Mouse (Mus musculus) regulatory T cell (primary cell): ENCODE measurements around the gene Mc3r.

ENCODE experiments used
- in situ Hi-C: fragments of 300-600 bp; cut with MboI, MseI; formaldehyde crosslinking; loops from one replicate; pipeline ENCODE4 v1.15.1; 2025; ENCODE audit warnings: high pct_unique_total_duplicates

Mc3r gene

DNA sequence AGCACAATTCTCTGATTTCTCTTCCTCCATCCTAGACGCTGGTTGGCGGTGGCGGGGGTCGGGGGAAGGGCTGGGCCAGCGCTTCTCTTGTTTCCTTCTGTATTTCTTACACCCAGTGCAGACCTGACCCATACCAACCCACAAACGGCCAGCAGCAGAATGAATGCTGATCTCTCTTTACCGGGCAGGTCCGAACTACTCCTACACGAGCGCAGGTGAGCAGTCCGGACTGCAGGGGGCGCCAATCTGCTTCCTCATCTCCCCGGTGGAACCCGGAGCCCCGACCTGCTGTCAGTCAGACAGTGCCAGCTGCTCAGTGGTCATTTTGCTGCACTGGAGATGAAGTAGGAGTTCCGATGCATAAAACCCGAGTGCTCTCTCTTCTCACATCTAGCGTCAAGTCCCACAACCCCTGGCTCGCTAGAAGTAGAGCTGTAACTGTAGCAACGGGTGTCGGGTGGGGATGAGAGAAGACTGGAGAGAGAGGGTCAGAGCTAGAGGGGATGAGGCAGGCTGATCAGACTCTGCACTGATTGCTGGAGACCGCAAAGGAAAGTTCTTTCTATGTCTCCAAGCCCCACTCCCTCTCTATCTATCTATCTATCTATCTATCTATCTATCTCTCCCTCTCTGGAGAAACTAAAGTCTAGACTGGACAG lies at the start of gene Mc3r:
Gene Mc3r (plus strand): TSS at position 387 of the 659 bp plus-strand sequence.
- in situ Hi-C loops = no loop called here

DNA sequence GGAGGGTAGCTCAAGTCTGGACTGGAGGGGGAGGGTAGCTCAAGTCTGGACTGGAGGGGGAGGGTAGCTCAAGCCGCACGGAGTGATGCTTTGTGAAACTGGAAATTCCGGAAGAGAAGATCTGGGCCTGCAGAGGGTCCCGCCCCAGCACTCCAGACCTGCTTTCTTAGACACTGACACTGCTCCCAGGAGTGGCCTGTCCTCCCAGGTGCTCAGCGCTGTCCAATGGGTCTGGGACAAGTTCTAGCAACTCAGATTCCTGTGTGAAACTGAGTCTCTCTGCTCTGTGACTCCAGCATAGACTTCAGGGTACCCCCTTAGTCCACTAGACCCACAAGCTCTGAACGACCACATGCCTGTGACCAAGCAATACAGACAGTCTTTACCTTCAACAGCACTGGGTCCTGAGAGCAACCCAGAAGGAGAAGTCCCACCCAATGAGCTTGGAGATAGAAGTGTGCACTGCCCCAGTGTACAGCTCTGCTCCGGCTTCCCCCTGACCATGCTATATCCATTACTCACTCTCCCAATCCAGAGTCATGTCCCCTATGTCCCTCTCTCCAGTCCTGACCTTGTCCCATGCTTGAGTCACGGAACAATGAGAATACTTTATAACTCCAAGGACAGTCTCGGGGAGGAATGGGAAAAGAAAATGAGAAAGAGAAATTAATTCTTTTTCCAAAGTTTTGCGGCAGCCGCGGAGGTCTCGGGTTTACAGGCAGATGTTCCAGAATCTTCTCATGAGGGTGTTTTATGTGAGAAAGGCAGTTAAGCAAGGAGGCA lies 46.1 kb upstream of the Mc3r start:
- in situ Hi-C loops = no loop called here

DNA sequence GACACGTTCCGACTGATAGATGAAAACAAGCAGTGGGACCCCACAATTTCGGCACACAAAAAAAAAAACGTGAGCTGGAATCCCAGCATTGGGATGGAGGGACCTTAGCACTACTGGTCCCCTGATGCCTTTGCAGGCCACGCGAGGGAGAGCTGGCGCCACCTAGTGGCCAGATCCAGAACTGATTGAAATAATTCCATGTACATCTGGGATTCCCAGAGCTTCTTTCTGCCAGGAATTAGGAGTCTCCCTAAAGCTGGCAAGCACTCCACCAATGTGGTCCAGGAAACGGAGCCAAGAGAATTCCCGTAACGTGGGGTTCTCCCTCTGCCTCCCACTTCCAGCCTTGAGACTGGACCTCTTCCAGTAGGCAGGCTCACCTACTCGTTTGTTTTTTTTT lies 41.3 kb upstream of the Mc3r start:
- in situ Hi-C loops = loop anchor here (5.0 kb wide), 1 partner anchor 1335 kb away; no protein-coding TSS in a partner anchor

DNA sequence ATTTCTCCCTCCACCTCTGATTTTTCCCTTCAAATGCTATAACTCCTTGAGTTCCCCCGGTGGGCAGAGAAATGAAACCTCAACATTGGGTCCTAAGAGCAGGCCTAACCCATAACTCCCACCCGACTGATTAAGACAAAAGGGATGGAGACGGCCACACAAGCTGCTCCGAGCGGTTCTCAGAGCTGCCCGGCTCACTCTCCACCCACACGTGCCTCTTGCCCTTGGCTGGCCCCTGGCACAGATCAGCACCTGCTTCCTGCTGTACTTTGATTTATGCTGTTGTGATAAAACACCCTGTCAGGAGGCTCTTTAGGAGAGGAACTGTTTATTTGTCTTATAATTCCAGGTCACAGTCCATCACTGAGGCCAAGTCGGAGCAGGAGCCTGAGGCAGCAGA lies 34.8 kb upstream of the Mc3r start:
- in situ Hi-C loops = no loop called here

DNA sequence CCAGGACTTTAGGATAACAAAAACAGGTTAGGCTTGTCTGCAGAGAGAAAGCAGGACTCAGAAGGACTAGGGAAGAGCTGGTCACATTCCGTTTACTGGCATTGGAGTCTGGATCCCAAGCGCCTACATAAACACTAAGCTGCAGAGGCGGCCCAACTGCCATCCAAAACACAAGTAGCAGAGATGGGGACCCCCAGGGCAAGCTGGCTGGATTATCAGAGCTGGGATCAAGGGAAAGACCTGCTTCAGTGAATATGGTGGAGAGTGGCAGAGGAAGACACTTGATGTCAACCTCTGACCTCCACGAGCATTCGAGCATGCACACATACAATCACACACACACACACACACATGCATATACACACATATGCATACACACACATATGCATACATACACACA lies 34.0 kb upstream of the Mc3r start:
- in situ Hi-C loops = no loop called here

DNA sequence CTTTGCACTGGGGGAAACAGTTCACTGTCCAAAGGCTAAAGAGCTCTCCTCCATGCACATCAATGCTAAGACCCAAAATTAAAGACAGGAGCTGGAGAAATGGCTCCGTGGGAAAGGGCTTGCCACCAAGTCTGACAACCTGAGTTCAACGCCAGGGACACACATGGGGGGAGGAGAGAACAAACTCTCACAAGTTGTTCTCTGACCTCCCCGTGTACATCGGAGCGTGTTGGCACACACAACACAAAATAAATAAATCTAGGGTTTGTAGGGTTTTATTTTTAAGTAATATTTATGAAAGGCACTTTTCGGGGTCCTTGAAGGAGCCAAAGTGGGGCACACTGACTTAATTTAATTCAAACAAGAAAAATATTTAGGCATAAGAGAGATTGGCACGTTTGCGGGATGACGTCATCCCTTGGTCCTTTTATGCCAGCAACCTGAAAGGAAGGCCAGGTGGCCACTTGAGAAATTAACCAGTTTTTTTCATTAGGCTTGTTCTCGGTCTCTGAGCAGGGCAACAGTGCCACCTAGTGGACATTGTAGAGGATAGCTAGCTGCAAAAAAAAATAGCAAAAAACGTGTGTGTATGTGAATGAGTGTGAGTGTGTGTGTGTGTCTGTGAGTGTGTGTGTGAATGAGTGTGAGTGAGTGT lies 32.7 kb upstream of the Mc3r start:
- in situ Hi-C loops = no loop called here

DNA sequence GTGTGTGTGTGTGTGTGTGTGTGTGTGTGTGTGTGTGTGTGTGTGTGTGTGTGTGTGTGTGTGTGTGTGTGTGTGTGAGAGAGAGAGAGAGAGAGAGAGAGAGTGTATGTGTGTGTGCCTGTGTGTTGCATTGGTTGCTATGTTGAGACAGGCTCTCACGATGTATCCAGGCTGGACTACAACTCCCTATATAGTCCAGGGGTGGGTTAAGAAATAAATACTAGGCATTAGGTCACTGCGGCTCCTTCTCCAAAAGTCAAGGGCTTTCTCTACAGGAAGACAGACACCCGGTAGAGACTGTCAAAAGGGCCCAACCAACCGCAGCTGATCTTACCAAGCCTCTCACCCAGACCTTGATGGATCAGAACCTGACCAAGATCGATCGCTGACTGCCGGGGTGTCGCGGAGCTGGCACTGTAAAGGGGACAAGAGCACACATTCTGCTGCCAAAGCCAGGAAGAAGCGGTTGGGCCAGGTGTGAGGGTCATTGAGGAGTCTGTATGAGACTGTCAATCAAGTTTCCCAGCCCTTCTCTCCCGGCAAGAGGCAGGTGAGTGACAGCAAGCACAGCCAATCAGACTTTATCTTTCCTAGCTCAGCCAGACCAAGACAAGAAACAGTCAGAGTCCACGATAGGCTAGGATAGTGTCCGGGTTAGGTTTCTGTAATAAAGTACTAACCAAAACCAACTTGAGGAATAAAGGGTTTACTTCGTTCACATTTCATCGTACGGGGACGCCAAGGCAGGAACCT lies 32.0 kb upstream of the Mc3r start:
- in situ Hi-C loops = no loop called here

DNA sequence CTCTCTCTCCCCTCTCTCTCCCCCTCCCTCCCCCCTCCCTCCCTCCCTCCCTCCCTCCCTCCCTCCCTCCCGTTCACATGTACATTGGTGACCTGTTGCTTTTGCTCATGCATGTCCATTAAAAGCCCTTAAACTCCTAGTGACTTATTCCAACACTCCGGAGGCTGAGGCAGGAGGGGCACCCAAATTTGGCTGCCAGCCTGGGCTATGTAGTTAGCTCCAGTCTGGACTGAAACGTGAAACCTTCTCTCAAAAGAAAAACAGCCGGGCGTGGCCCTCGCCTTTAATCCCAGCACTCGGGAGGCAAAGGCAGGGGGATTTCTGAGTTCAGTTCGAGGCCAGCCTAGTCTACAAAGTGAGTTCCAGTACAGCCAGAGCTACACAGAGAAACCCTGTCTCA lies 30.4 kb upstream of the Mc3r start:
- in situ Hi-C loops = no loop called here

DNA sequence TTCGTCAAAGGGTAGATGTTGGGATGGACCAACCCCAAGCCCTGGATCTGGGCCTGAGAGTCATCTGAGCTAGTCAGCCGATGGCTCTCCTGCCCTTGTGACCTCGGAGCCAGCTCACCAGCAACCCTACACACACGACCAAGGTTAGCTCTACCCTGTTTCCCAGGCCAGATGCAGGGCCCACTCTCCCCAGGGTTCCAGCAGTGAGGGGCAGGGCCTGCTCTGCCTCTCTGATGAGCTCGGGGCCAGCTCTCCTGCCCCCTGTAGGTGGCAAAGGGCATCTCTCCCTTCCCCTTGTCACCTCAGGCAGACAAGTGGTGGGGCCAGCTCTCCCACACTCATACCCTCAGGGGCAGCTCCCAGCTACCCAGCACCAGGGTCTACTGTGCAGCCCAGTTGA lies 29.1 kb upstream of the Mc3r start:
- in situ Hi-C loops = no loop called here

DNA sequence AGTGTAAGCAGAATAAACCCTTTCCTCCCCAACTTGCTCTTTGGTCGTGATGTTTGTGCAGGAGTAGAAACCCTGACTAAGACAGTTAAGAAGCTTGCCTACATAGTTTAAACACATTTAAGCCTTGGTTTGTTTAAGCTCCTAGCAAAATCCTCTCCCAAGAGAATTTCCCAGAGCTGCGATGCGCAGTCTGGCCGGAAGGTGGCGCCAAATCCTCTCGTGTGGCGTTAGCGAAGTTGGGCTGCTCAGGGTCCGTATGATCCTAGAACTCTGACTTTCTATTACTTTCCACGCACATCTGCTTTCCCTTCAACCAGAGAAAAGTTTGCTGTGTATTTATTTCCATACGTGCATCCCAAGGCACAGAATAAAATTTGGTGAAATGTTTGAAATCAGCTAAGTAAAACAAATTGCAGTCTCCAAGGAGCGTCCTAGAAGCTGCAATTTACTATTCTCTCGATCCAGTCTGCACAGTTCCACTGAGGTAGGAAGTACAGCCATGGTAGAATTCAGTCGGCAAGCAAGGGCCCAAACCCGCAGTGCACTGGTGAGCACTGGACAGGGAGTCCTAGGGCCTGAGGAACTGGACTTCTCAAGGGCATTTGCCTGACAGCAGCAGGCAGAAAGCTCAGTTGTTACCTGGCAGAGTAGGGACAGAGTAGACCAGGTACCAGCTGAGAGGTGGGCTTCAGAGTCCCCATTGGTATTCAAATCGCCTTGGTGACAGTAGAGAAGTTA lies 26.5 kb upstream of the Mc3r start:
- in situ Hi-C loops = loop anchor here (10.0 kb wide), 1 partner anchor 283 kb away; no protein-coding TSS in a partner anchor

DNA sequence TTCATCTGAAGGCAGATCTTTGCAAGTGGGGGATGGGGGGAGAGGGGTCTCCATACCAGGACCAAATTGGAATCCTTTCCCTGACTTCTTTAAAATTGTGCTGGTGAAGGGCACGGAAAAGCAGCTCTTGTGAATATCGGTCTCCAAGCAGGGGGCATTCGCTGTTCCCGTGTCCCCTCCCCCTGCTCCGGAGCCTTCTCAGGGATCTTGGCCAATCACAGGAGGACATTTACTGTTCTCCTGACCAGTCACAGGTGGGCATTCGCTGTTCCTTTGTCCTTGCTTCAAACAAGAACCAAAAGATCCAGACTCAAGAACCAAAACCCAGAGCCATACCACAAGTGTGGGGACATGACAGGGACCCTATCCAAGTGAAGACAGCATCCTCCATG lies 25.9 kb upstream of the Mc3r start:
- in situ Hi-C loops = loop anchor here (10.0 kb wide), 1 partner anchor 282 kb away; no protein-coding TSS in a partner anchor

DNA sequence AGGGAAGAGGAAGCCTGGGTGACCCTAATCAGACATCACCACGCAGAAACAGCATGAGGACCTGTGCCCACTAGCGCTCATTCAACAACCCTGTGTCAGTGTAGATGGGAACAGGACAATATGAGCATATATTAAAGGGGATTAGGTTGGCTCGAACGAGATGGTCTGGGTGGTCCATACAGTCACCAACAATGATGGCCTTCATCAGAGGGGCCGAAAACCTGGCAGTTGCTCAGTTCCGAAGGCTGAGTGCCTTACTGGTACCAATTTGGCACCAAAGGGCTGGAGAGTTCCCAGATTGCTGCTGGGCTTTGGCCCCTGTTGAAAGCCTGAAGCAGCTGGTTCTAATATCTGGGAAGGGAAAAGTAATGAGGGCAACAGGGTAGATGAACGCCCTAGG lies 25.4 kb upstream of the Mc3r start:
- in situ Hi-C loops = loop anchor here (10.0 kb wide), 1 partner anchor 282 kb away; no protein-coding TSS in a partner anchor

DNA sequence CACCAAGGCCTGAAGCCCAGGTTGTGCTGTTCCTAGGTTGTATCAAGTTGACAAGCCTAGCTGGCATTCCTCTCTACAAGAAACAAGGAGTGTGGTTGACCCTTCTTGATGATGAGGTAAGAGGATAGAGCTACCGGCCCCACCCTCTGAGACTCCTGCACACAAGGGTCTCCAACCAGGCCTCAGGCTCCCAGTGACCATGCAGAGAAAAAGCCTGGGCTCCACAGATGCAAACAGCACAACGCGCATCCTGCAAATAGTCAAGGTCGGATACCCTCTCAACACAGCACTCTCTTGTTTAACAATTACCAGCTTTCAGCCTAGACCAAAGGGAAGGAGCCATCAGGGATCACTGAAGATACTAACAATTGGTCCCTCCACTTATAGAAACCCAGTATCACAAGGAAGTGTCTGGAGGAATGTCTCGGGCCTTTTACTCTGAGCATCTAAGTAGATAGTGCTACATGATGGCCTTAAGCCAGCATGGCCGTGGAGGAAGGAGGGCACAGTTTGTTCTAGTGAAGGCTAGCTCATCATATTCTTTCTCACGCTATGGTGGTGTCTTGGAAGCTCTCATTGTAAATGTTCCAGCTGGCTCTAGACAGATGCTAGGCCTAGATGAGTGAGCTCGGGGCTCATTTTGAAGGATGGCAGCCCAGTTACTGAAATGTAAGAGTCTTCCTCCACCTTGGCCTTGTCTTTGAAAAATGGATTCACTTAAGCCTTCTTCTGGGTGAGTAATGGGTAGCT lies 24.7 kb upstream of the Mc3r start:
- in situ Hi-C loops = loop anchor here (10.0 kb wide), 1 partner anchor 281 kb away; no protein-coding TSS in a partner anchor

DNA sequence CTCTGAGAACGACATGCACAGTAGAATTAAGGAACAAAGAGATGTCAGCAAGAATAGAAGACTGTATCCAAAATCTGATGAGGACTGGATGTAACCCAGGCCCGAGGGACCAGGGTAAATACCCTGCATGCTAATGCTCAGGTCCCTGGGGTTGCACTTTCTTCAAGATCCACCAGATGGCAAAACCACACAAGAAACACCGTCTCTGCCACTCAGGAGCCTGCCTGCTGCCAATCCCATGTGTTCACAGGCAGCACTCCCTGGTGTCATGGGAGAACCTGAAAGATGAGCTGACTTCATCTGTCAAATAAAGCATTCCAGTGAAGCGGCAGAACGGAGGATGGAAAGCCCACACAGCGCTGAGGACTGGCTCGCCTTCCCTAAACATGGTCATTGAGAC lies 21.3 kb upstream of the Mc3r start:
- in situ Hi-C loops = loop anchor here (5.0 to 10.0 kb wide), 2 partner anchors 95 to 278 kb away; no protein-coding TSS in a partner anchor

DNA sequence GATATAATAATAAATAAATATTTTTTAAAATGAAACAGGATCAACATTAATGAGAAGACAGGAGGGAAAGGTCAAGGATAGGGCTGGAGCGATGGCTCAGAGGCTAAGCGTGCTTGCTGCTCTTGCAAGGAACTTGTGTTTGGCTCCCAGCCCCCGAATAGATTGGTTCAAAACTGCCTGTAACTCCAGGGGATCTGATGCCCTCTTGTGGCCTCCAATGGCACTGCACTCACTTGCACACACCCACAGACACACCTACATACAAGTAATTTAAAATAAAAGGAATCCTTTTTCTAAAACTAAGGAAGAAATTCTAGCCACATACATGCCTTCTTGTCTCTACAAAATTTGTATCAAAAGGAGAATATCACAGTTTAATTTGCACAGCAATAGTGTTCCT lies 20.5 kb upstream of the Mc3r start:
- in situ Hi-C loops = loop anchor here (5.0 to 10.0 kb wide), 2 partner anchors 94 to 277 kb away; no protein-coding TSS in a partner anchor

DNA sequence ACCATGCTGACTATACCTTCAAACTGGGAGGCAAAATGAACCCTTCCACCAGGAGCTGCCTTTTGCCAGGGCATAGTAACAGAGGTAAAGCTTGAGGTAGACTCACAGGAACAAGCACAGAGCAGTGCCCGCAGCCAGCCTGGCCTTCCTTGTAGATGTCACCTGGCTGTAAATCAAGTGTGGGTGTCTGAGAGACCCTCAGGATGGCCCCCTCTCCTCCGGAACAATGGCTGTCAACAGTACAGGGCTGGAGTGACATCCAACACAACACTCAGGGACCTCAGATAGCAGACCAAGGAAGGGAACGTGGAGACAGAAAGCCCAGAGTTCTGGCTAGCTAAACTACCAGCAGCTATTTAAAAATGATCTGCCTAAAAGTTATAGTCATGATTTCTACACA lies 19.1 kb upstream of the Mc3r start:
- in situ Hi-C loops = loop anchor here (5.0 to 10.0 kb wide), 2 partner anchors 93 to 276 kb away; no protein-coding TSS in a partner anchor

DNA sequence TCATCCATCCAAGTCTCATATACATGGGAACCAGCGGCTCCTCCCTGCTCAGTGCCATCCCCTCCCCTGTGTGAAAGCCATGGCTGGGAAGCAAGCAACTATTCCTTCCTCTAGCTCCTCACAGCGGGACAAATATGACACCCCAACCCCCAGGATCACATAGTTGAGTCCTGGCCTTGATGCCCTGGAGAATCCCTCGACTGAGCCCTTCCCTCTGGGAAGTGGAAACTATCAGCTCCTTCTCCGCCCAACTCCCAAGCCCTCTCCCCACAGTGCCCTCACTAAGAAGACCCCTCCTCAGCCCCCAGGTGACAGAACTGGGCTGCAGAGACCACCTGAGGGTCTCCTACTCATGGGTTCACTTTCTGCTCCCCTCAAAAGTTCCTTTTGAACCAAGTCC lies 18.2 kb upstream of the Mc3r start:
- in situ Hi-C loops = no loop called here

DNA sequence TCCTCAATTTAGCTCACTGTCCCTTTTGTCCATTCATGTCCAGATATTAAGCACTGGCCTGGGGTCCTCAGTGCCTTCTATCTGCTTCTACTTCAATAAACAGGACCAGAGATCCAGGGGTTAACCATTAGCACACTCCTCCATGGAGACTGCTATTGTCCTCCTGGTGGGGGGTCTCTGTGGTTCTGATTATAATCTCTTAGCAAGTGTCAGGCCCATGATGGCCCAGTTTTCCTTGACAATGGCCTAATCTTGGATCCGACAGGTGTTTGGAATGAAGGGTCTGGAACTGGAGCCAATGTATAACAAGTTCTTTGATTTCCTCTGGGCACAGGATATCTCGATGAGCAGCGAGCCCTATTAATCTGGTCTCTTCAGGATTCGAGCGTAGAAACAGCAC lies 10.1 kb upstream of the Mc3r start:
- in situ Hi-C loops = no loop called here

DNA sequence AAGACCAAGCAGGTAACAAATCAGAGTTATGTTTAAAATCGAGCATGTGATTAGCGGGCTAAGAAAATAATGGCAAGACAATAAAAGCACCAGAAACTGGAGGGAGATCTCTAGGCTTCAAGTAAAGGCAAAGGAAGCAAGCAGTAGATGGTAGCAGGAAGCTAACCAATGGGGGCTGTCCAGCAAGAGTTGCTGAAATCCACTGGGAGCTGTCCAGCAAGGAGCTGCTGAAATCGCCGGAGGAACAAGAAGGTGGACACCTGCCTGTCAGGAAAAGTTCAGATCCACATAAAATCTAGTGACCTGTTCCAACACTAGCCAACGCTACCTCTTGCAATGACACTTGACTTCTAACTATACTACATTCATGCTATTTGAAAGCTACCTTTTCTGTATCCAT lies 7.3 kb upstream of the Mc3r start:
- in situ Hi-C loops = no loop called here

DNA sequence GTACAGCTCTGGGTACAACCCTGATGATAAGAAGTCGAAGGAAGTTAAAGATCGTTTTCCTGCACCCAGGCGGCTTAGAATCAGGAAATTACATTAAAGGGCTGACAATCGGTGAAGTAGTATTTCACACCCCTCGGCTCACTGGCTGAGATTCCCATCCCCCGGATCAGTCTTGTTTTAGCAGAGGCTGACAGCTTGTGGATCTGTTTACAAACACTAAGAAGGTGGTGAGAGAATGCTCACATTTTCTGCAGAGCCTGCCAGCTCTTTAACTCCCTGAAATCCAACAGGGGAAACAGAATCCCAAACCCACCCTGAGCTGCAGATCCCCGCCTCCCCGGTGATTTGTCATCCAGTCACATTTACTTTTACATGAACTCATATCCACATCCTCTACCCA lies 2.8 kb upstream of the Mc3r start:
- in situ Hi-C loops = no loop called here
